Mouse (Mus musculus) left cerebral cortex, adult 2 months (tissue): ENCODE results near the gene Bcl11b. TPM values are rescaled to one million over a fixed set of nuclear protein-coding genes. Genes with fewer than 3 reads are reported as not detected.
A peak's percentile ranks its signal among the peaks of the same experiment; 100 is the strongest.

Experiments used
- DNase-seq, 2 experiments: peaks; one replicate each; pipeline ENCODE4 v3.0.0; 2021 to 2022; ENCODE audit warnings: low spot score in 2 of 2, mixed read lengths in 1 of 2; ENCODE audit errors: extremely low spot score in 1 of 2
- H3K27ac ChIP-seq: fragments of 200-600 bp; 2 replicates; pipeline ENCODE4 v1.8.1; 2022
- H3K4me3 ChIP-seq: fragments of 200-600 bp; 2 replicates; pipeline ENCODE4 v1.8.1; 2022
- CTCF ChIP-seq: fragments of 200-600 bp; IDR thresholded peaks from 2 replicates; pipeline ENCODE4 v1.8.1; 2022; ENCODE audit warnings: antibody characterized with exemption, mild to moderate bottlenecking, moderate library complexity
- intact Hi-C: fragments of 180-260 bp; cut with DNase I; formaldehyde crosslinking; loops from one replicate; pipeline ENCODE4 v1.15.1; 2025
- total RNA-seq, 2 experiments: library from RNA; stranded (reverse); gene quantifications; 2 replicates each; pipeline ENCODE4 v1.2.3; 2021

Bcl11b gene
- total RNA-seq, 2 experiments from 2014 or later, result 57.8 to 69.0 TPM

DNA sequence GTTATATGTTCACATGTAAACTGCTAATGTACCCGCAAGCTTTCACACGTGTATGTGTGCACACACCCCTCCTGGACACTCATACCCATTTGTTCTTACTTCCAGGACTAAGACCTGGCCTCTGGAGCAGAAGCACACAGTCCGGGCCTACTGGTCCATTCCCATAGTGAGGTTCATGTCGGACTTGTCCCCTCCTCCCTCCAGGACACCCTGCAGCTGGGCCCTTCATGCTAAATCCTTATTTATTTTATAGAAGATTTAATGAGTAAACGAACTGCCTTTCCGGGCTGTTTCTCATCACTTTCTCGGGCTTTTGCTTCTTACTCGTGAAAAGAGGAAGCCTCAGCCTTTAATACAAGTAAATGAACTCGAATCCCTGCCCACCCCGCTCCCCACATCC lies 54.0 kb downstream of the Bcl11b start:
- TF ChIP-seq CTCF, result no peak
- no peak overlapping the region for H3K4me3 ChIP-seq
- H3K27ac ChIP-seq, result no peak overlapping the region
- no peak for DNase-seq
- intact Hi-C loops, result no loop called here

DNA sequence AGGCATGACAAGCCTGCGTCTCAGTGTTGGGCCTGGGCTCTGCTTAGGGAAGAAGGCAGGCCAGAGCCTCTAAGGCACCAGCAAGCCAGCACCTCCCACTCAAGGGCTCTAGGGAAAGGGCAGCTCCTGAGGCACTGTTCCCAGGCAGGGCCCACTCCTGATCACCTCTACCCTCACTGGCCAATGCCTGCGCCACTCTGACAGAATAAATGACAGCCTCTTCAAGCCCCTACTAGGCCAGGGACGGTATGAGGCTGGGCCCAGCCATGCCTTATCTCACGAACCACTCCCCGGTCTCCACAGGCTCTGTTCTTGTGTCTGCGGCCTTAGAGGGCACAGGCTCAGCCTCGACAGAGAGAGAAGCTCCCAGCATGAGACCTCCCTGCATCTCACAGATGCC lies 61.3 kb downstream of the Bcl11b start:
- no peak overlapping the region for H3K27ac ChIP-seq
- intact Hi-C loops, result no loop called here

GRCm38 (mm10) chr12:107940774-107941173 lies 62.6 kb downstream of the Bcl11b start:
- intact Hi-C loops, result no loop called here
- H3K4me3 ChIP-seq, result no peak overlapping the region

More for the DNA sequence above, 61.3 kb downstream of the Bcl11b start:
- H3K4me3 ChIP-seq, result no peak overlapping the region
- DNase-seq, result no peak
- TF ChIP-seq CTCF, result no peak

GRCm38 (mm10) chr12:107939177-107939576 lies 64.2 kb downstream of the Bcl11b start:
- peak; percentile 41 for TF ChIP-seq CTCF
- no peak for DNase-seq
- Histone ChIP-seq H3K27ac (no peak overlapping the region), H3K4me3 (no peak overlapping the region)
- intact Hi-C loops, result no loop called here

More at GRCm38 (mm10) chr12:107940774-107941173, 62.6 kb downstream of the Bcl11b start:
- H3K27ac ChIP-seq, result no peak overlapping the region
- no peak for DNase-seq
- TF ChIP-seq CTCF, result no peak

DNA sequence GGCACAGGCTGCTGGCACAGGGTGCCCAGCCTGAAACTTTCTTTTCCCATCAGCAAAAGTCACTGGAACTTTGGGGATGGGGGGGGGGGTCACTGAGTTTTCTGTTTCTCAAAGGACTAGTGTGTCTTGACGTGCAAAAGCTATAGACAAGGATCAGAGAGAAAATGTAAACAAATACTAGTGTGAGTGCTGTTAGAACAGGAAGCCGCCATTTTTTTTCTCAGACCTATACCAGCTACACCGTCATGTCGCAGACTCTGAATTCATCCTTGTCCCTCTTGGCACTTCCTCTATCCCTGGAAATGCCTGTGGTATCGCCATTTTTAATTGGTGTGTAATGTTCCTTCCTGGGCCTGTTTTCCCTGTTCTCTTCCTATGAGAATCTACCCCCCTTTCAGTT lies 66.4 kb downstream of the Bcl11b start:
- intact Hi-C loops, result no loop called here
- no peak for TF ChIP-seq CTCF
- H3K4me3 ChIP-seq, result no peak overlapping the region
- H3K27ac ChIP-seq, result no peak overlapping the region
- no peak for DNase-seq

GRCm38 (mm10) chr12:107936406-107936805 lies 67.0 kb downstream of the Bcl11b start:
- intact Hi-C loops, result no loop called here
- H3K4me3 ChIP-seq, result no peak overlapping the region
- DNase-seq, result no peak
- H3K27ac ChIP-seq, result no peak overlapping the region
- no peak for TF ChIP-seq CTCF

DNA sequence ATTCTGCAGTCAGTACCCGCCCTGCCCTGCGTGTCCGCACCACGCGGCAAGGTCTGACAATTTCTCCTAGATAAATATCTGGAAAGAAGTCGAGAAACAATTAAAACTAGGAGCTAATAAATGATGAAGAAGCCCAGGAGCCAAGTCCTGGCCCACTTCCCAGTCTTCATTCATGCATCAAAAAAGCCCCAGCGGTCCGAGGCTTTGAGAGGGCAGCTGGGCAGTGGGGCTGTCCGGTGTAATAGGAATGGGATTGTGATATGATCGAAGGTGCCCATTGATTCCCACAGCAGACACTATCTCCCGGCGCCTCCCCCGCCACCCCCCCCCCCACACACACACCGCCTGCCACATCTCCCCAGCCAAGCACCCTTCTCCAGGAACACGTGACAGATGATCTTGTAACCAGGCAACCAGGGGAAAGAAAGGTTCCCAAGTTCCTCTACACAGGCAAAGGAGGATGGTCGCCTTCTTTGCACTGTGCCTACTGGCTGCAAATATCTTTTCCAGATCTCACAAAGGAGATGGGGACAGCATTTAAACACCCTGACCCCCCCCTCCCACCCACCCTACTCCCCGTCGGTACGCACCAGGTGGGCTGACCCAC lies 68.5 kb downstream of the Bcl11b start:
- no peak for DNase-seq
- intact Hi-C loops, result no loop called here
- TF ChIP-seq CTCF, result no peak
- Histone ChIP-seq H3K4me3 (no peak overlapping the region), H3K27ac (peak overlapping the region; percentile 26; the same call in 1 of the 2 replicates)

DNA sequence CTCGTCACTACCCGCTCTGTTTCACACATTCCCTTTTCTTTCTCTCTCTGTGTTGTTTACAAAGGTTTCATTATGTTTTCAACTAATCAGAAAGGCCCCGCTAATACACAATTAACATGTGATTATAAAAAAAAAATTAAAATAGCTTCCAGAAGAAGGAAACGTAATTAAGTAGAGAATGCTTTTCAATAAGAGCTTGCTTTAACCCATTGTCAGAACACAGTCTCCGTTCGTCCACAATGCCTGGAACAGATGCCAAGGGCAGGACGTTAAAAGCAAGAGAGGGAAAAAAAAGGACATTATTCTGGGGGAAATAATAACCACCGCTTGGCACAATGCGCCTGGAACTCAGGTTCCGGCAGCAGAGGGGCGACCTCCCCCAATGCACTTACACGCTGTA lies 71.3 kb downstream of the Bcl11b start:
- intact Hi-C loops, result no loop called here
- H3K4me3 ChIP-seq, result no peak overlapping the region
- no peak for TF ChIP-seq CTCF
- no peak for DNase-seq
- H3K27ac ChIP-seq, result no peak overlapping the region

DNA sequence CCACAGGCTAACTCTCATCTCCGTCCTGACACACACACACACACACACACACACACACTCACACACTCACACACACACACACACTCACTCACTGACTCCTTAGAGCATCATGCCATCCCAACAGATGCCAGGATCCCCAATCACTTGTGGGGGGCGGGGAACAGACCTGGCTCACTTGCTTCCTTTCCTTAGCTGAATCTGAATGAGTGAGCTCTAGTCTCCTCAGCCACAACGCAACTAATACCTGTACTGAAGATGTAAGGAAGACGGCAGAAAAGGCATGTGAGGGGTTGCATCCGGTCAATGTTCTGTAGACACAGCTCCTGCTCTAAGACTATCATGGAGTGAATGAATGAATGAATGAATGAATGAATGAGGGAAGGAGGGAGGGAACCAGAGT lies 71.9 kb downstream of the Bcl11b start:
- intact Hi-C loops, result loop anchor here (2.0 kb wide), 1 partner anchor 21 kb away; no protein-coding TSS in a partner anchor
- H3K4me3 ChIP-seq, result no peak overlapping the region
- DNase-seq, result no peak
- no peak for TF ChIP-seq CTCF
- H3K27ac ChIP-seq, result no peak overlapping the region

DNA sequence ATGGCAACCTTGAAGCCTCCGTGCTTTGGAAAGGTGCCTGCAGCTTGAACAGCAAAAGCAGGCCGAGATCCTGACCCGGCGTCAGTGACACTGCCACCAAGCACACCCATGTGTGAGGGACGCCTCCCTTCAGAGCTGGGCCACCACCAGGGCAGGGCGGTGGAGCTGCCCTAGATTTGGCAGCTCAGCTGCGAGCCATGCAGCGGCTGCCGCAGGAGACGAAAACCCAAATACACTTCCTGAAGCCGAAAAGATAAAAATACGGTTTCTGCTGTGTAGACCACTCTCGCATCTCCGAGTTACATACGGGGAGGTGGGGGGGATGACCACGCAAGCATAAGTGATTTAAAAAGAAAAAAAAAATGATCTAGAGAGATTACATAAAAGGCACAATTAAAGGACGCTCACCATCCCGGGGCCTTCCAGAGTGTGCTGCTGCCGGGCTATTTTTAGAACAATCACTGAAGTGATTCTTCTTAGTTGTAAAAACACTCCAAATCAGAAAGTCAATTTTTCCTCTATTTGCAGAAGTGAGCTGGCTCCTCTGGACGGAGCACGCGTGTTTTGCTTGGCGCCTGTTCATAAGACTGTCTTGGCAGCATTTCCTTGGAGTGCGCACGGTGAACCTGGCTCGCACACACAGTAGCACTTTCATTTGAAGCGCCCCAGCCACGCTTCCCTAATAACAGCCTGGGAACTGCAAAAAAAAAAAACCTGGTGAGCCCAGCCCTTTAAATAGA lies 72.6 kb downstream of the Bcl11b start:
- Histone ChIP-seq H3K4me3 (peak overlapping the region; percentile 30), H3K27ac (peak overlapping the region; percentile 84)
- no peak for TF ChIP-seq CTCF
- intact Hi-C loops, result loop anchor here (2.0 kb wide), 1 partner anchor 22 kb away; no protein-coding TSS in a partner anchor
- peak in 1 of 2 experiments; percentile 68 for DNase-seq

- no peak overlapping the region for H3K4me3 ChIP-seq
Observed at GRCm38 (mm10) chr12:107928905-107929304, 74.5 kb downstream of the Bcl11b start.

GRCm38 (mm10) chr12:107928464-107928901 lies 74.9 kb downstream of the Bcl11b start:
- peak; percentile 15; the same call in 1 of the 2 replicates for TF ChIP-seq CTCF
- no peak for DNase-seq
- Histone ChIP-seq H3K4me3 (peak overlapping the region; percentile 17; the same call in 1 of the 2 replicates), H3K27ac (peak overlapping the region; percentile 66; the same call in 1 of the 2 replicates)
- intact Hi-C loops, result loop anchor here (5.0 kb wide), 1 partner anchor 116 kb away; no protein-coding TSS in a partner anchor

More at GRCm38 (mm10) chr12:107928905-107929304, 74.5 kb downstream of the Bcl11b start:
- H3K27ac ChIP-seq, result no peak overlapping the region
- DNase-seq, result no peak
- intact Hi-C loops, result loop anchor here (5.0 kb wide), 1 partner anchor 117 kb away; no protein-coding TSS in a partner anchor
- no peak for TF ChIP-seq CTCF
